Mouse (Mus musculus) liver, embryonic 14.5 days (tissue): ENCODE results near the gene Rhbdl3.

Source experiments
- CTCF ChIP-seq: IDR thresholded peaks from 2 replicates; pipeline ENCODE4 v1.5.1; 2016; ENCODE audit warnings: antibody characterized with exemption, low read depth, control low read depth
- EP300 ChIP-seq: IDR thresholded peaks from 2 replicates; pipeline ENCODE4 v1.6.1; 2016; ENCODE audit warnings: antibody characterized with exemption, low read depth

GRCm38 (mm10) chr11:80295066-80295465 lies 5.6 kb upstream of the Rhbdl3 start:
- no peak for TF ChIP-seq CTCF
- no peak for TF ChIP-seq EP300
